Mouse (Mus musculus) kidney, embryonic 15.5 days (tissue): ENCODE results near the gene Dpep1. TPM values are rescaled to one million over a fixed set of nuclear protein-coding genes. Genes with fewer than 3 reads are reported as not detected.
A peak's percentile ranks its signal among the peaks of the same experiment; 100 is the strongest.

Experiments used
- ATAC-seq: fragments of 200-750 bp; cut with Nextera tagmentation; replicated peaks from 2 replicates; pipeline ENCODE4 v1.8.0; 2017; ENCODE audit warnings: moderate TSS enrichment; ENCODE audit not compliant: low FRiP score
- H3K27ac ChIP-seq: fragments of 300-500 bp; sonication (generic); 2 replicates; pipeline ENCODE4 v1.5.1; 2015; ENCODE audit warnings: mild to moderate bottlenecking, inconsistent platforms
- H3K27me3 ChIP-seq: fragments of 300-500 bp; sonication (generic); 2 replicates; pipeline ENCODE4 v1.6.1; 2015; ENCODE audit warnings: inconsistent platforms
- H3K36me3 ChIP-seq: fragments of 300-500 bp; sonication (generic); 2 replicates; pipeline ENCODE4 v1.6.1; 2015; ENCODE audit warnings: inconsistent platforms
- H3K4me1 ChIP-seq: fragments of 300-500 bp; sonication (generic); 2 replicates; pipeline ENCODE4 v1.6.1; 2015; ENCODE audit warnings: inconsistent platforms
- H3K4me2 ChIP-seq: fragments of 300-500 bp; sonication (generic); 2 replicates; pipeline ENCODE4 v1.6.1; 2015; ENCODE audit warnings: moderate library complexity, mild to moderate bottlenecking, inconsistent platforms
- H3K4me3 ChIP-seq: fragments of 300-500 bp; sonication (generic); replicated peaks from 2 replicates; pipeline ENCODE4 v1.5.1; 2015; ENCODE audit warnings: mild to moderate bottlenecking, inconsistent platforms
- H3K9ac ChIP-seq: fragments of 300-500 bp; sonication (generic); 2 replicates; pipeline ENCODE4 v1.6.1; 2015; ENCODE audit warnings: mild to moderate bottlenecking, inconsistent platforms
- H3K9me3 ChIP-seq: fragments of 300-500 bp; sonication (generic); replicated peaks from 2 replicates; pipeline ENCODE4 v1.6.1; 2016; ENCODE audit warnings: inconsistent platforms
- whole genome bisulfite sequencing: fragments of 180-500 bp; shearing (Covaris S2); methylation state at CpG from one replicate; pipeline ENCODE4 v1.1.7; 2015; ENCODE audit warnings: mixed read lengths; 5-methylcytosine and 5-hydroxymethylcytosine counted together
- polyA plus RNA-seq: library from polyadenylated mRNA; unstranded; fragments of >200 nt; fragmentation: Nextera tagmentation; extraction: Ambion mirVana; gene quantifications from 2 replicates; pipeline ENCODE4 v1.2.1, GENCODE M21; 2015

Gene Dpep1
- polyA plus RNA-seq, 1 experiment from 2014 or later: 5.5 TPM

- no peaks in the 10 kb centered on the region for H3K36me3 ChIP-seq
- no peaks in the 10 kb centered on the region for H3K9me3 ChIP-seq
- H3K27ac ChIP-seq: peak within 1 kb of the TSS; percentile 33; the same call in 1 of the 2 replicates
- H3K27me3 ChIP-seq: peaks cover 28% of the 10 kb centered on the region
- H3K9ac ChIP-seq: peak within 1 kb of the TSS; percentile 58
- WGBS: under 1% methylated on average over 57 of the region's 57 CpGs
- peak within 1 kb of the TSS; percentile 61 for H3K4me3 ChIP-seq
- peak; percentile 89 for ATAC-seq
- H3K4me2 ChIP-seq: peak within 1 kb of the TSS; percentile 88
- peaks cover 35% of the 10 kb centered on the region for H3K4me1 ChIP-seq
Measured at GRCm38 (mm10) chr8:123235520-123236497, 49.8 kb downstream of the Dpep1 start, which contains the start of gene Spata2l. Gene Spata2l (minus strand): TSS chr8:123236233.

DNA sequence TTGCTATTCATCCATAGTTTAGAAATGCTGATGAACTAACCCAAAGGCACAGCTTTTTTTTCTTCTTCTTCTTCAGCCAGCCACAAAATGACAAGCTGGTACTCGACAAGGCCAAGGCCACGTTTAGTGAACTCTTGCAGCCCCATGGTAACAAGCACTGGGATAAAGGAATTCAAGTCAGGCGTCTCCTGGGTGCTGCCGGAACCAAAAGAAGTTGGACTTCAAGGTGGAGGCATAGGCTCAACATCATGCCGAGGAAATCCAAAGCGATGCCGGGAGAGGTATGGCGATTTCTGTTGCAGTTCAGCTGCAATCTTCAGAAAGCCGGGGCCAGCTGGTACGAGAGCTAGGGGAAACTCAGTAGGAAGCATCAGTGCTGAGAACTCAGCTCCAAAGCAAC is 53.4 kb downstream of the Dpep1 start:
- ATAC-seq: no peak

DNA sequence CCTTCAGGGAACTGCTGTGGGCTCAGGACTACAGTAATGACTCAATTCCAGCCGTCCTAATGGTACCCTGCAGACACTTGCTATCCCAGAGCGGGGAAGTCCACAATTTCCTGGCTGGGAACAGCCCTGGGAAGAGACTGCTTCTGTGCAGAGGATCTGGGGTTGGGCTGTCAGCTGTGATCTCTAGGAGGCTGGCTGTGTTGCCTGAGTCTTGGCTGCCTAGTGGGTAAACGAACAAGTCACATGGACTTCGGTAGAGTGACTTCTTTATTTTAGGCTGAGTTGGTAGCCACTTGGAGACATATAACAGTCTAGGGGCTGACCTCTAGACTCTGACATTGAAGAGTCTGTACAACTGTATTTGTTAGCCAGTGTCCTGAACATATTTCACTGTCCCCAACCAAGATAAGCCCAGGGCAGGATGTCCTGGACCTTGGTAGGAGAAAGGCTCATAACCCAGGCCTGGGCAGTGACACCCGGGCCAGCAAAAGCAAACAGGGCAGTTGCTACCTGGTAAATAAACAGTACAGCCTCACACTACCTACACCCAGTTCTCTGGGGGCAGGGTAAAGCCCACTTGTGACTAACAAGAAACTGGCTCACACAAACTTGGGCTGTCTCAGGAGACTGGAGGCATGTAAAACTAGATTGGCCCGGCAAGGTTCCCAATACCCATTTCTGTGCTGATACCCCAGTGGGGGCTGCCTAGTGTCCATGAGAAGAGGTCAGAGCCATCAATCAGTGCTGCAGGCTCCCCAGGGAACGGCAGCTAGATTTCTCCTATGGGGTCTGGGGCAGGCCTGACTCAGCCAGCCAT is 56.3 kb downstream of the Dpep1 start:
- H3K4me3 ChIP-seq: no peak overlapping the region
- no peaks in the 10 kb centered on the region for H3K9me3 ChIP-seq
- ATAC-seq: no peak
- H3K36me3 ChIP-seq: peaks cover 54% of the 10 kb centered on the region
- no peak overlapping the region for H3K27ac ChIP-seq
- no peaks in the 10 kb centered on the region for H3K4me1 ChIP-seq
- H3K9ac ChIP-seq: no peak overlapping the region
- H3K27me3 ChIP-seq: no peaks in the 10 kb centered on the region
- H3K4me2 ChIP-seq: no peak overlapping the region
- WGBS: 76% methylated on average over 7 of the region's 7 CpGs

More for the DNA sequence above, 53.4 kb downstream of the Dpep1 start:
- no peak overlapping the region for H3K4me3 ChIP-seq
- WGBS: 89% methylated on average over 10 of the region's 10 CpGs
- peaks cover 23% of the 10 kb centered on the region for H3K4me1 ChIP-seq
- H3K9me3 ChIP-seq: no peaks in the 10 kb centered on the region
- peaks cover 24% of the 10 kb centered on the region for H3K36me3 ChIP-seq
- H3K9ac ChIP-seq: no peak overlapping the region
- H3K27me3 ChIP-seq: peaks cover 12% of the 10 kb centered on the region
- H3K27ac ChIP-seq: no peak overlapping the region
- no peak overlapping the region for H3K4me2 ChIP-seq

DNA sequence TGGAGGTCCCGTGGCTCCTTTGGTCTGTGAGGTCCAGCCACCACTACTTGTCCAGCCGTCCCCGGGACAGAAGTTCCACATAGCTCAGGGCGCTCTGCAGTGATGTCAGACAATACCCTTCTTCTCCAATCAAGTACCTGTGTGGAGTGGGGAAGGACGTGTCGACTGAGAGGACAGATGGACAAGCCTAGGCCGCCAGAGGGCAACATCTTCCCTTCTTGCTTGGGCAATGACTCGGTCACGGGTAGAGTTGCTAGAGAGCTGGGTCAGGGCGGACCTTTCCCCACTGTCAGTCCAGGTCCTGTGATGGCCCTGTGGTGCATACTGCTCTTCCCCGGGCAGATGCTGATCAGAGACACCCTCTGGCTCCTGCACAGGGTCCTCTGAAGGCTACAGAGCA is 57.0 kb downstream of the Dpep1 start:
- H3K4me1 ChIP-seq: no peaks in the 10 kb centered on the region
- peak; percentile 24 for ATAC-seq
- no peak overlapping the region for H3K4me2 ChIP-seq
- no peak overlapping the region for H3K27ac ChIP-seq
- H3K36me3 ChIP-seq: peaks cover 61% of the 10 kb centered on the region
- WGBS: 68% methylated on average over 11 of the region's 11 CpGs
- H3K9me3 ChIP-seq: no peaks in the 10 kb centered on the region
- H3K9ac ChIP-seq: no peak overlapping the region
- no peaks in the 10 kb centered on the region for H3K27me3 ChIP-seq
- no peak overlapping the region for H3K4me3 ChIP-seq

GRCm38 (mm10) chr8:123244382-123244781 is 58.3 kb downstream of the Dpep1 start:
- no peaks in the 10 kb centered on the region for H3K9me3 ChIP-seq
- no peak overlapping the region for H3K9ac ChIP-seq
- no peak overlapping the region for H3K4me3 ChIP-seq
- H3K36me3 ChIP-seq: peaks cover 74% of the 10 kb centered on the region
- H3K4me1 ChIP-seq: no peaks in the 10 kb centered on the region
- H3K27ac ChIP-seq: no peak overlapping the region
- H3K4me2 ChIP-seq: no peak overlapping the region
- no peaks in the 10 kb centered on the region for H3K27me3 ChIP-seq
- no peak for ATAC-seq
- 91% methylated on average over 4 of the region's 4 CpGs for WGBS

- H3K36me3 ChIP-seq: peaks cover 86% of the 10 kb centered on the region
- H3K4me3 ChIP-seq: no peak overlapping the region
- H3K4me2 ChIP-seq: no peak overlapping the region
- no peaks in the 10 kb centered on the region for H3K9me3 ChIP-seq
- H3K4me1 ChIP-seq: no peaks in the 10 kb centered on the region
- no peaks in the 10 kb centered on the region for H3K27me3 ChIP-seq
- no peak for ATAC-seq
- 90% methylated on average over 12 of the region's 12 CpGs for WGBS
- H3K27ac ChIP-seq: no peak overlapping the region
- no peak overlapping the region for H3K9ac ChIP-seq
Measured at GRCm38 (mm10) chr8:123245543-123245942, 59.5 kb downstream of the Dpep1 start.

GRCm38 (mm10) chr8:123247748-123248147 is 61.7 kb downstream of the Dpep1 start:
- peaks cover 91% of the 10 kb centered on the region for H3K36me3 ChIP-seq
- H3K9me3 ChIP-seq: no peaks in the 10 kb centered on the region
- WGBS: 92% methylated on average over 6 of the region's 6 CpGs
- ATAC-seq: no peak
- no peaks in the 10 kb centered on the region for H3K27me3 ChIP-seq
- no peak overlapping the region for H3K4me2 ChIP-seq
- no peak overlapping the region for H3K9ac ChIP-seq
- H3K4me1 ChIP-seq: peaks cover 3% of the 10 kb centered on the region
- no peak overlapping the region for H3K4me3 ChIP-seq
- H3K27ac ChIP-seq: no peak overlapping the region

- Histone ChIP-seq H3K27ac (no peak overlapping the region), H3K4me2 (no peak overlapping the region), H3K4me1 (peaks cover 11% of the 10 kb centered on the region), H3K27me3 (no peaks in the 10 kb centered on the region), H3K36me3 (peaks cover 84% of the 10 kb centered on the region), H3K4me3 (no peak overlapping the region), H3K9ac (no peak overlapping the region), H3K9me3 (no peaks in the 10 kb centered on the region)
- WGBS: 92% methylated on average over 8 of the region's 8 CpGs
- no peak for ATAC-seq
Measured at GRCm38 (mm10) chr8:123248596-123248995, 62.6 kb downstream of the Dpep1 start.

- 94% methylated on average over 5 of the region's 5 CpGs for WGBS
- peaks cover 23% of the 10 kb centered on the region for H3K4me1 ChIP-seq
- no peak for ATAC-seq
- no peak overlapping the region for H3K27ac ChIP-seq
- no peaks in the 10 kb centered on the region for H3K9me3 ChIP-seq
- peaks cover 63% of the 10 kb centered on the region for H3K36me3 ChIP-seq
- H3K27me3 ChIP-seq: no peaks in the 10 kb centered on the region
- no peak overlapping the region for H3K4me3 ChIP-seq
- H3K9ac ChIP-seq: no peak overlapping the region
- H3K4me2 ChIP-seq: no peak overlapping the region
Measured at GRCm38 (mm10) chr8:123250940-123251339, 64.9 kb downstream of the Dpep1 start.

Other genes starting within 250 kb of the Dpep1 start
- 33.5 and 38.0 TPM in 2 replicates for gene Ankrd11, start 144.0 kb upstream of the Dpep1 start, polyA plus RNA-seq
- gene Spg7, start 123.3 kb upstream of the Dpep1 start, polyA plus RNA-seq: 48.9 and 52.5 TPM in 2 replicates
- gene Rpl13, start 83.9 kb upstream of the Dpep1 start, polyA plus RNA-seq: 1,386 and 1,404 TPM in 2 replicates
- 0.63 and 1.0 TPM in 2 replicates for gene Cpne7, start 68.9 kb upstream of the Dpep1 start, polyA plus RNA-seq
- gene Sult5a1, start 27.9 kb upstream of the Dpep1 start, polyA plus RNA-seq: 9.5 and 12.7 TPM in 2 replicates
- 118 and 126 TPM in 2 replicates for gene Chmp1a, start 26.5 kb downstream of the Dpep1 start, polyA plus RNA-seq
- gene Spata33, start 26.6 kb downstream of the Dpep1 start, polyA plus RNA-seq: 4.2 and 5.5 TPM in 2 replicates
- 33.7 and 34.7 TPM in 2 replicates for gene Cdk10, start 38.6 kb downstream of the Dpep1 start, polyA plus RNA-seq
- gene Spata2l, start 50.0 kb downstream of the Dpep1 start, polyA plus RNA-seq: 5.3 and 5.7 TPM in 2 replicates
- gene Zfp276, start 68.0 kb downstream of the Dpep1 start, polyA plus RNA-seq: 21.2 and 22.7 TPM in 2 replicates
- gene Vps9d1, start 68.1 kb downstream of the Dpep1 start, polyA plus RNA-seq: 22.2 and 25.0 TPM in 2 replicates
- gene Fanca, start 132.3 kb downstream of the Dpep1 start, polyA plus RNA-seq: 38.2 and 45.2 TPM in 2 replicates
- 4.7 and 5.0 TPM in 2 replicates for gene Spire2, start 146.5 kb downstream of the Dpep1 start, polyA plus RNA-seq
- gene Tcf25, start 187.5 kb downstream of the Dpep1 start, polyA plus RNA-seq: 157 and 175 TPM in 2 replicates
- not detected in 2 replicates for gene Mc1r, start 220.9 kb downstream of the Dpep1 start, polyA plus RNA-seq
- 8.0 and 22.0 TPM in 2 replicates for gene Tubb3, start 225.2 kb downstream of the Dpep1 start, polyA plus RNA-seq
- 34.4 and 39.8 TPM in 2 replicates for gene Def8, start 237.3 kb downstream of the Dpep1 start, polyA plus RNA-seq